In genomic region chr16:23988466-23989208, GRCm38 (mm10) we compare ENCODE assay signal across 8 mouse cellular contexts. TPM values are rescaled to one million over a fixed set of nuclear protein-coding genes. Genes with fewer than 3 reads are reported as not detected.
A peak's percentile ranks its signal among the peaks of the same experiment; 100 is the strongest.
DNase-seq lines count a peak whose midpoint lies in the region; ATAC-seq and TF ChIP-seq lines count a peak whose summit lies in the region.

TSS of gene Gm37419 (plus strand) at chr16:23988482.
TSS of gene Bcl6 (minus strand) at chr16:23988852.

- H3K9me3 ChIP-seq in CH12.LX (replicated peaks; ENCODE audit: low read length): no peaks in the 10 kb centered on the region
- no peaks in the 10 kb centered on the region for H3K9me3 ChIP-seq in forebrain, embryonic 15.5 days
- H3K9me3 ChIP-seq in neural tube, embryonic 14.5 days (ENCODE audit: control insufficient read depth, low read length): no peaks in the 10 kb centered on the region

- TF ChIP-seq EP300 in CH12.LX (IDR thresholded peaks at IDR 0.05; ENCODE audit: low read length): no peak

- intact Hi-C loops in heart, postnatal 36 days (cut with DNase I): loop anchor here (1.0 to 10.0 kb wide), 7 partner anchors 294 to 899 kb away; partner anchors contain the start of gene Lpp

- under 1% methylated on average over 68 of the region's 68 CpGs for WGBS in forebrain, embryonic 15.5 days
- WGBS in neural tube, embryonic 14.5 days: under 1% methylated on average over 61 of the region's 68 CpGs

- no peak for TF ChIP-seq POLR2A in CH12.LX (IDR thresholded peaks at IDR 0.05; ENCODE audit: low read depth, low read length)
- TF ChIP-seq POLR2A in testis, adult 2 months (IDR thresholded peaks at IDR 0.05; ENCODE audit: control insufficient read depth, low read depth, low read length): peak; percentile 62; the same call in 1 of the 2 replicates

- H3K36me3 ChIP-seq in CH12.LX (replicated peaks in 1 of 2; ENCODE audit: control insufficient read depth in 1 of 2, insufficient read depth in 1 of 2, low read length in 1 of 2): no peaks in the 10 kb centered on the region
- H3K36me3 ChIP-seq in forebrain, embryonic 15.5 days: no peaks in the 10 kb centered on the region
- no peaks in the 10 kb centered on the region for H3K36me3 ChIP-seq in neural tube, embryonic 14.5 days (ENCODE audit: control insufficient read depth, insufficient read depth, low read length)
- no peaks in the 10 kb centered on the region for H3K36me3 ChIP-seq in testis, adult 2 months (ENCODE audit: control insufficient read depth, insufficient read depth, low read length)

- peak; percentile 86 for DNase-seq in CH12.LX (ENCODE audit: extremely low read depth)
- peak; percentile 88 for DNase-seq in cerebellum, adult 11 months
- DNase-seq in heart, postnatal 36 days: peak; percentile 81 to 92
- peak; percentile 81 to 91 for DNase-seq in layer of hippocampus, adult 18-20 months (ENCODE audit: low spot score in 2 of 2)
- peak; percentile 85 to 89 for DNase-seq in lung, adult 18-20 months

- in situ Hi-C loops in CH12.LX (cut with MboI; ENCODE audit: low pct_ligation_motif_present, low pct_unique_long_range_greater_than_20kb, low sequenced_read_pairs): loop anchor here (10.0 to 25.0 kb wide), 3 partner anchors 649 to 874 kb away; no protein-coding TSS in a partner anchor

- TF ChIP-seq CTCF in CH12.LX (conservative IDR thresholded peaks at IDR 0.05 in 1 of 2, IDR thresholded peaks at IDR 0.05 in 1 of 2; ENCODE audit: low read depth in 2 of 2, low read length in 2 of 2): no peak
- no peak for TF ChIP-seq CTCF in testis, adult 2 months (IDR thresholded peaks at IDR 0.05; ENCODE audit: control insufficient read depth, insufficient read depth, insufficient replicate concordance, low read depth, low read length)

- dilution Hi-C loops in CH12.LX (cut with MboI; ENCODE audit: extremely low pct_ligation_motif_present, extremely low pct_unique_long_range_greater_than_20kb, low sequenced_read_pairs): no loop called here

- H3K27ac ChIP-seq in CH12.LX (ENCODE audit: insufficient read depth, low read depth): no peak within 1 kb of the TSS
- H3K27ac ChIP-seq in forebrain, embryonic 15.5 days (replicated peaks): peak within 1 kb of the TSS; percentile 99
- peak within 1 kb of the TSS; percentile 100 for H3K27ac ChIP-seq in neural tube, embryonic 14.5 days (ENCODE audit: low read depth, low read length)
- H3K27ac ChIP-seq in testis, adult 2 months (ENCODE audit: control insufficient read depth, insufficient read depth, low read depth, low read length): peak within 1 kb of the TSS; percentile 79

- no peaks in the 10 kb centered on the region for H3K79me2 ChIP-seq in CH12.LX (replicated peaks; ENCODE audit: control insufficient read depth, extremely low read depth, insufficient read depth, poor library complexity, severe bottlenecking)

- no peak for TF ChIP-seq RAD21 in CH12.LX (IDR thresholded peaks at IDR 0.05; ENCODE audit: low read depth, low read length)

- H3K9ac ChIP-seq in CH12.LX (ENCODE audit: insufficient read depth, low read depth): peak within 1 kb of the TSS; percentile 77
- H3K9ac ChIP-seq in forebrain, embryonic 15.5 days (replicated peaks): peak within 1 kb of the TSS; percentile 84
- H3K9ac ChIP-seq in neural tube, embryonic 14.5 days (replicated peaks; ENCODE audit: low read depth, low read length): peak within 1 kb of the TSS; percentile 84

- H3K4me2 ChIP-seq in CH12.LX (ENCODE audit: insufficient read depth, low read depth, poor library complexity, severe bottlenecking): peak within 1 kb of the TSS; percentile 100
- H3K4me2 ChIP-seq in forebrain, embryonic 15.5 days (replicated peaks): peak within 1 kb of the TSS; percentile 76
- H3K4me2 ChIP-seq in neural tube, embryonic 14.5 days (ENCODE audit: low read depth, low read length): peak within 1 kb of the TSS; percentile 91

- ATAC-seq in forebrain, embryonic 15.5 days (replicated peaks): peak; percentile 81
- ATAC-seq in neural tube, embryonic 14.5 days (ENCODE audit: low read depth): peak; percentile 87

- H3K4me3 ChIP-seq in CH12.LX (replicated peaks in 1 of 3; ENCODE audit: low read depth in 2 of 3, low read length in 2 of 3, poor library complexity in 1 of 3): peak within 1 kb of the TSS; percentile 49 to 63 (median 55)
- H3K4me3 ChIP-seq in forebrain, embryonic 15.5 days: peak within 1 kb of the TSS; percentile 75
- peak within 1 kb of the TSS; percentile 64 for H3K4me3 ChIP-seq in neural tube, embryonic 14.5 days (ENCODE audit: low read depth, low read length)
- peak within 1 kb of the TSS; percentile 79 for H3K4me3 ChIP-seq in testis, adult 2 months (ENCODE audit: control insufficient read depth, low read depth, low read length)

- H3K27me3 ChIP-seq in CH12.LX (replicated peaks): peaks cover 74% of the 10 kb centered on the region
- H3K27me3 ChIP-seq in forebrain, embryonic 15.5 days: 0 out of 2 replicates have a peak, but pooled peaks cover 6% of the 10 kb centered on the region
- H3K27me3 ChIP-seq in neural tube, embryonic 14.5 days (ENCODE audit: control insufficient read depth, insufficient read depth, low read length): peaks cover 5% of the 10 kb centered on the region; the same call in 1 of the 2 replicates
- peaks cover 8% of the 10 kb centered on the region for H3K27me3 ChIP-seq in testis, adult 2 months (ENCODE audit: control insufficient read depth, insufficient read depth, low read length)

- H3K4me1 ChIP-seq in CH12.LX (ENCODE audit: control insufficient read depth in 1 of 2, insufficient read depth in 2 of 2): peaks cover 6 to 41% of the 10 kb centered on the region in 2 experiments
- H3K4me1 ChIP-seq in forebrain, embryonic 15.5 days: peaks cover 55% of the 10 kb centered on the region
- peaks cover 12% of the 10 kb centered on the region for H3K4me1 ChIP-seq in neural tube, embryonic 14.5 days (ENCODE audit: control insufficient read depth, insufficient read depth, low read length)
- H3K4me1 ChIP-seq in testis, adult 2 months (ENCODE audit: control insufficient read depth, insufficient read depth, low read length): peaks cover 11% of the 10 kb centered on the region

TF ChIP-seq in CH12.LX, 34 proteins besides CTCF, POLR2A, EP300 and RAD21 (continues in another document):
- TF ChIP-seq MXI1 (IDR thresholded peaks at IDR 0.05; ENCODE audit: low read depth, low read length) (peak; percentile 70; the same call in 1 of the 2 replicates), KAT2A (IDR thresholded peaks at IDR 0.05; ENCODE audit: insufficient replicate concordance, low read length) (no peak), JUND (conservative IDR thresholded peaks at IDR 0.05; ENCODE audit: low read depth, low read length) (no peak), MAZ (IDR thresholded peaks at IDR 0.05; ENCODE audit: low read depth, low read length) (no peak), JUN (IDR thresholded peaks at IDR 0.05; ENCODE audit: insufficient read depth, low read depth, low read length) (no peak), CHD2 (IDR thresholded peaks at IDR 0.05; ENCODE audit: low read length) (no peak), TBP (conservative IDR thresholded peaks at IDR 0.05; ENCODE audit: low read depth, low read length) (peak; percentile 39; the same call in 1 of the 2 replicates), MAFK (IDR thresholded peaks at IDR 0.05; ENCODE audit: insufficient replicate concordance, low read length) (no peak), UBTF (IDR thresholded peaks at IDR 0.05; ENCODE audit: low read depth, low read length) (peak; percentile 43; the same call in 1 of the 2 replicates), HCFC1 (IDR thresholded peaks at IDR 0.05; ENCODE audit: low read depth, low read length) (peak; percentile 38), RCOR1 (conservative IDR thresholded peaks at IDR 0.05; ENCODE audit: low read depth, low read length) (0 out of 2 replicates have a peak, but pooled peaks have one; percentile 12), ZC3H11A (IDR thresholded peaks at IDR 0.05; ENCODE audit: low read depth, low read length) (no peak), ZNF384 (IDR thresholded peaks at IDR 0.05; ENCODE audit: low read depth, low read length) (no peak), NELFE (IDR thresholded peaks at IDR 0.05; ENCODE audit: low read depth, low read length) (no peak; the same call in 1 of the 2 replicates), BHLHE40 (IDR thresholded peaks at IDR 0.05; ENCODE audit: low read depth, low read length) (peak; percentile 74; the same call in 1 of the 2 replicates), MAX (IDR thresholded peaks at IDR 0.05; ENCODE audit: low read length) (peak; percentile 92), ETS1 (conservative IDR thresholded peaks at IDR 0.05; ENCODE audit: low read depth, low read length) (peak; percentile 67), POLR2AphosphoS2 (IDR thresholded peaks at IDR 0.05; ENCODE audit: low read depth, low read length) (no peak), USF2 (conservative IDR thresholded peaks at IDR 0.05; ENCODE audit: low read depth, low read length) (peak; percentile 85), SIN3A (IDR thresholded peaks at IDR 0.05; ENCODE audit: low read length) (no peak; the same call in 1 of the 2 replicates), TCF12 (IDR thresholded peaks at IDR 0.05; ENCODE audit: low read depth, low read length) (peak; percentile 62), USF1 (IDR thresholded peaks at IDR 0.05; ENCODE audit: low read depth, low read length) (peak; percentile 92), E2F4 (IDR thresholded peaks at IDR 0.05; ENCODE audit: insufficient replicate concordance, low read depth, low read length) (no peak), NRF1 (IDR thresholded peaks at IDR 0.05; ENCODE audit: low read depth, low read length) (no peak)

RNA-seq across cellular contexts. Expression of gene Gm37419, which starts in this region (rescaled TPM):
- total RNA-seq in CH12.LX (2012; rRNA removed) (not detected in 2 replicates), CH12.LX (2014; rRNA removed) (not detected in 2 replicates)
- not detected in 2 replicates for polyA plus RNA-seq in CH12.LX (2012; ENCODE audit: insufficient read length, low read depth)
- 17.2 TPM in 1 of 2 replicates, not detected in the other for polyA plus RNA-seq in forebrain, embryonic 15.5 days (2015; fragmentation: Nextera tagmentation; extraction: Ambion mirVana)
- not detected for total RNA-seq in heart, postnatal 36 days (2021)
- not detected for total RNA-seq in layer of hippocampus, adult 18-20 months (2021)
- polyA plus RNA-seq in neural tube, embryonic 14.5 days (2014; fragmentation: Nextera tagmentation; extraction: Ambion mirVana): not detected in 2 replicates
- not detected in 2 replicates for polyA plus RNA-seq in testis, adult 2 months (2012; rRNA removed)

RNA-seq across cellular contexts. Expression of gene Bcl6, which starts in this region (rescaled TPM):
- 0.17 and 0.25 TPM in 2 replicates for total RNA-seq in CH12.LX (2012; rRNA removed)
- 0.20 and 0.27 TPM in 2 replicates for total RNA-seq in CH12.LX (2014; rRNA removed)
- 0.60 and 0.72 TPM in 2 replicates for polyA plus RNA-seq in CH12.LX (2012; ENCODE audit: insufficient read length, low read depth)
- polyA plus RNA-seq in forebrain, embryonic 15.5 days (2015; fragmentation: Nextera tagmentation; extraction: Ambion mirVana): 1.6 and 2.6 TPM in 2 replicates
- 10 to 100 TPM; 14.6 to 18.5 TPM for total RNA-seq in heart, postnatal 36 days (2021)
- total RNA-seq in layer of hippocampus, adult 18-20 months (2021): 10 to 100 TPM; 55.9 to 63.8 TPM
- polyA plus RNA-seq in neural tube, embryonic 14.5 days (2014; fragmentation: Nextera tagmentation; extraction: Ambion mirVana): 0.50 and 0.72 TPM in 2 replicates
- 2.2 and 2.4 TPM in 2 replicates for polyA plus RNA-seq in testis, adult 2 months (2012; rRNA removed)

Comparison
In these comparisons a context has a peak if more than half of its experiments do, and no peak if none do; other contexts are left out.
1. RNA of gene Bcl6 (total RNA-seq): 55.9 to 63.8 TPM in layer of hippocampus, adult 18-20 months and 14.6 to 18.5 TPM in heart, postnatal 36 days; 0.17 to 0.27 TPM in CH12.LX; every median in the first group is over 10 times any median in the second.
2. Peak in DNase-seq, H3K4me3 ChIP-seq, H3K9ac ChIP-seq and H3K4me2 ChIP-seq in CH12.LX; RNA of the genes that start here not detected or under 1 TPM.
3. Peak in ATAC-seq, H3K4me3 ChIP-seq, H3K27ac ChIP-seq, H3K9ac ChIP-seq and H3K4me2 ChIP-seq in neural tube, embryonic 14.5 days; RNA of the genes that start here not detected or under 1 TPM.
4. Peak in every context shown above with its lines, with median percentiles within 50 percentile points of each other: DNase-seq, H3K4me2 ChIP-seq, H3K4me3 ChIP-seq and H3K9ac ChIP-seq.